Mouse (Mus musculus) T-cell, adult 2 months (primary cell): ENCODE data around the gene Zfyve21.

Experiments used
- DNase-seq: peaks from one replicate; pipeline ENCODE4 v3.0.0; 2022; ENCODE audit warnings: low spot score

Gene Zfyve21

DNA sequence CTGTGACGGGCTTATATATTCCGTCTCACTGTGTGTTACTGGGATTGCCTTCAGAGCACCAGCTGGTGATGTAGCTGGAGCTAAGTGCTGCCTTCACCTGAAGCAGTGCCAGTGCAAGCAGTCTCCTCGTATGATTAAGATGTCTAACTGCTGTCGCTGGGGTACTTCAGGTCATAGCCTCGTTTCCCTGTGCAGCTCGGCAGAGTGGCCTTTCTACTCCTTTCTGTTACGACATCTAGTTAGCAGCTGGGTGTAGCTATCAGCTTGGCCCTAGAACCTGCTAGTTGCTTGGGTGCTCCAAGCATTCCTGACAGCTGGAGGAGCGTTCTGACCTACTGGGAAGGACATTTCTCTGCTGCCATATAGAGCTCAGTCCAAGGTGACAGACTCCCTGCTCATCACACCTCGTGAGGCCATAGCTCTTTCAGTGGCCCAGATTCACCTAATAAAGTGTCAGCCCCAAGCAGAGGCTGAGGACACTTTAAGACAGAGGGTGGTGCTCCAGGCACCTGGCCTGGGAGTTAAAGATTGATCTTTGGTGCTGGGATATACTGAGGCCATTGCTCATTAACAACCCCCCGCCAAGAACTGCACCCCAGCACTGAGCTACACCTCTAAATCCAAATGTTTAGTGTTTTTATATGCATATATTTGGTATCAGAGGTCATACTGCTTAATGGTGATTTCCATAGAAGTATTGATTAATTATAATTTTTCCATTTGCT, 13.3 kb upstream of the Zfyve21 start:
- DNase-seq = no peak

DNA sequence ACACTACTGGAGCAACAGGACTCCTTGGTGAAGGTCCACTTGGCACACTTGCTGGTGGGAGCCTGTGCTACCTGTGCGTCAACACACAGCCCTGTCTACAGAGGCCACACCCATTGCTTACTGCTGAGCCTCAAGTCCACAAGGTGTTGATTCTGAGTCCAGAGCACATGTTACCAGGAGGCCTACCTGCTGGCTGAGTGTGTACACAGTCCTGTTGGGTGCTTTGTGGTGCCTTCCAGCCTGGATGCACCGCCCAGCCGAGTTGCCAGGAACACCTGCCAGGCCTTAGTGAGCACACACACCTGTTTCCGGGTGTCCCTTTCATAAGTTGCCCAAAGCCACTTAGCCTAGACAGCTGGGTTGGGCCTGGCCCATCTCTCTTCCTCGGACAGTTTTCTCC, 10.4 kb upstream of the Zfyve21 start:
- DNase-seq = no peak

DNA sequence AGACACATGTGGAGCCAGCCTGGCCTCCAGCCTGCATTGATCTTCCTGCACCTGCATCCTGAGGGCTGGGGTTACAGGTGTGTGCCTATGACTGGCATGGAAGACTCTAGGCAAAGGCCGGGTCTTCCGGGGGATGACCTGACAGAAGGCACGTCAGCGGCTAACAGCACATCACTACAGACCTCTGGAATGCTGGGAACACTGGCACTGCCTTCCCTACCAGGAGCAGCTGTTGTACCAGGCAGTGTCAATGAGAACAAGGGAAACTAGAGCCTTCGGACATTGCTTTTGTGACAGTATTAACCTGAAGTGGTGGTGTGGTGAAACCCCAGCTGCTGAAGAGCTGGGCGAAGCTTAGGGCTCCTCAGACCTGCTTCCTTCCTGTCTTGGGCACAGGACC, 5.2 kb upstream of the Zfyve21 start:
- DNase-seq = no peak

DNA sequence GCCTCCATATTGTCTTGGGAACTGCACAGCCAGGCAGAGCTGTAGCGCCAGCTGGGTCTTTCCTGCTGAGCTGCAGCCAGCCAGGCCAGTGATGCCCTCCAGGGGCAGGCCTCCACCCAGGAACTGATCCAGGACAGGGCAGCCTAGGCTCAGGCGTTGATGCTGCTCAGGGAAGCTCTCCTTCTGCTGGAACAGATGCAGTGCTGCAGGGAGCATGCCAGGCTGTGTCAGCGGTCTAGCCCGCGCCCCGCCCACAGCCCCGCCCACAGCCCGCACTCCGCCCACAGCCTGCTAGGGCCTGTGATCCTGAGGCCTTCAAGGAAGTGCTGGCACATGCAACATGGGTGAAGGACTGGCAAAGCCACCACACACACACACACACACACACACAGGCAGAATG, 4.2 kb upstream of the Zfyve21 start:
- DNase-seq = peak; percentile 57

DNA sequence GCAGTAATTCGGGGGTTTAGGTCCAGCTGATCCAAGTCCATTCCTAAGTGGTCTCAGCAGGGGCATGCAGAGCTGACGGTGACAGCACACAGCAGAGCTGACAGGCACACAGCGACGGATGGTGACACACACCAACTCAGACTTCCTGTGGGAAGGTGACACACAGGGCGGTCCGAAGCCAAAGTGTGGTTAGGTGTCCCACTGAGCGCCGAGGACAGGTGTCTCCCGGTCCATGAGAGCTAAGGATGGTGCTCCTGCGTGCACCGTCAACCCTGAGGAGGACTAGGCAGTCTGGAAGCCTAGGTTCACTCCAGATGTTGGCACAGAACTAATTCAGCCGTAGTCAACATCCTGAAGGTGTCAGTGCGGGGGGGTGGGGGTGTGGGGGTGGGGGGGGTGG, 1.9 kb upstream of the Zfyve21 start:
- no peak for DNase-seq

DNA sequence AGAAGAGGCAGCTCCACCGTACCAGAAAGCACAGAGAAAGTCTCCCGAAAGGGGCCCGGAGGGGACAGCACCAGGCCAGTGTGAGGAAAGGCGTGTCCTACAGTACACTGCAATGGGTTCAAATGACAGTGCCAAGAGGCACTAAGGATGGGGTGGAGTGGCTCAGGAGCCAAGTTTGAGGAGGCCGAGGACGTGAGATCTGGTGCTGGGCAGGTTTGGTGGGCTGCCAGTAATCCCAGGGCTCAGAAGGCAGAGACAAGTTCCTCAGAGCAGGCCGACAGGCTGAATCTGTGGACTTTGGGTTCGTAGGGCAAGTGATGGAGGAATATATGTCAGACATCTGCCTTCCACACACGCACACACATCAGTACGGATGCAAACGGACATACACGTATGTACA, 1.4 kb upstream of the Zfyve21 start:
- DNase-seq = no peak

DNA sequence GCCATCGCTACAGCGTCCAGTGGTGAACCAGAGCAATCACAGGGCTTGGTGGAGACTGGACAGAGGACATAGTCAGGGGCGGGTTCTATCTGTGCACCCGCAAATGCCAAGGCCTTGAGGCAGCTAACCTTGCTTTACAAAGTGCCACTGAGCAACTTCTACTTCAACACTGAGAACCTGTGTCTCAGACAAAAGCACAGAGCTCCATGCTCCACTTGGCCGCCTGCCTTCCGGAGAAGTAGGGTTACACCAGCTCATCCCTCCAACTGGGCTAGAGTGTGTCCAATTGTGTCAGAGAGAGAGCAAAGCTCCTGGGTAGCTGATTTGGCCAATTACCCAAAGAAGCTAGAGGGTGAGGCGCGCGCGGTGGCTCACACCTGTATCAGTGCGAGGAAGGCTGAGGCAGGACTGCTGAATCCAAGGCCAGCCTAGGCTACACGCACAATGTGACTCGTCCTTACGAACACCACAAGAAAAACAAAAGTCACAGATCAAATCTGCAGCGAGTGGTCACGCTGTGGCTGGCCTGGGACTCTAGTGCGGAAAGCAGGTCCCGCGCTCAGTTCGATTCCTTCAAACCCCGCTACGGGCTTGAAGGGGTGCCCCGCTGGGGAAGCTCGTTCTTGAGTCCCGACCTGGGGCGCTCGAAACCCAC, 732 bp upstream of the Zfyve21 start:
- no peak for DNase-seq

DNA sequence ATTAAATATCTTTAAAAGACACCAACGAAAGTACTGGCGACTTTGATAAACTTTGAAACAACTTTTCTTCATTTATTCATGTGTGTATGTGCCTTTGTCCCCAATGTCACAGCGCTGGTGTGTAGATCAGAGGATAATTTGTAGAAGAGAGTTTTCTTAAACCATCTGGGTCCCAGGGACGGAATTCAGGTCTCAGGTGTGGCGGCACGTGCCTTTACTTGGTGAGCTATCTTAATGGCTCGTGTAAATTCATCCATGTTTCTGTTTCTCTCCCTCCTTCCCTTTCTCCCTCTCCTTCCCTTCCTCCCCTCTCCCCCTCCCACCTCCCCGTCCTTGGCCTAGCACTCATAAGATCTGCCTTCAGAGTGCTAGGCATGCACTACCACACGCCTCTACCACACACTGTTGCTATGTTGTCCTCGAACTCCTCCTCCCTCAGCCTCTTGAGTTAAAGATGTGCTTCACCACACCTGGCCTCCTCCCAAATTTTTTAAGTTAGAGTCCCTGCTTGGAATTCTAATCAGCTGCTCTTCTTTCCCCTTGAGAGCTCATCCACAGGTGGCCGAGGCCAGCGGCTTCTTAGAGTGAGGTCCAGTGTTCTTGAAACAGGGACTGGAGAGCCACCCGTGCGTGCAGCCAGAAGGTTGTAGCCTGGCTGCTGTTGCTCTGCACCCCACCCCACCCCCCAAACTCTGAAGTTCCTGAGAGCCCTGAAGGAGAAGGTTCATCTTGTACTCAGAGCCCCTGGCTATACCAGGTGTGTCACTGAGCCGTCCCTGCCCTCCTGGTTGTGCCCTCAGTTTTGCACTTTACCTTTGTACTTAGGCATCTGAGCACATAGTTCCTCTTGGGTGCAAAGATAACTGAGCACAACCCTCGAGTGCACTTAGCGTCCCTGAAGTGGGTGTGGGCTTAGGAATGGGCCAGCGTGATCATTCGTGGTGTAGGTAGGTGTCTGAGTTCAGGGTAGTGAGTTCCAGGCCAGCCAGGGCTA, 1.1 kb downstream of the Zfyve21 start:
- DNase-seq = no peak

DNA sequence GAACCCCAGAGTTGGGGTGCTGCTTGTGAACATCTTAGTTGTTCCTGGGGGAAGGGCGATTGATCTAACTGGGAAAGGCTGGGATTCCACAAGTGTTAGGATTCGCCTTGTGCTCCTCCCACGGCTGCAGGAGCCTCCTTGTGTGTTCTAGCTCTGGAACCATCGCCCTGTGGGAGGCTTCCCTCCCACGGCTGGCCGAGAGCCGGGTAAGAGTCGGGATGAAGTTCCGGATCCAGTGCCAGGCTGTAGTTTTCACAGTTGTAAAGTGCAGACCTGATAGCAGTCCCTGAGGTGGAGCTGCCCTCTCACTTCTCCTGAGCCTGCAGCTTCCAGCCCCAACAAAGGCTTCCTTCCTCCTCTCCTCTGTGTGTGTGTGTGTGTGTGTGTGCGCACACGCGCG, 2.6 kb downstream of the Zfyve21 start:
- DNase-seq = no peak

DNA sequence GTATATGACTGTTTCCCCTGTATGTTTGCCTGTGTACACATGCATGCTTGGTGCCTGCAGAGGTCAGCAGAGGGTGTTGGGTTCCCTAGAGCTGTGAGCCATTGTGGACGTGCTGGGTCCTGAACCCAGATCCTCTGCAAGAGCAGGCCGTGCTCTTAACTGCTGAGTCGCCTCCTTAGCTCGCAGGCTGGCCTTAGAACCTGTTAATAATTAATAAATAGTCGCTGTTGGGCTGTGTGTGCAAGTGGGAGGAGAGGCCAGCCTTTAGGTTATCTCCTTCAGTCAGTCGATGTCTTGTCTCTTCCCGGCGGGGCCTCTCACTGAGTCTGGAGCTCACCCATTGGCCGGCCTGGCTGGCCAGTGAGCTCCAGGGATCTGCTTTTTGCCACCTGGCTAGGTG, 3.0 kb downstream of the Zfyve21 start:
- no peak for DNase-seq

DNA sequence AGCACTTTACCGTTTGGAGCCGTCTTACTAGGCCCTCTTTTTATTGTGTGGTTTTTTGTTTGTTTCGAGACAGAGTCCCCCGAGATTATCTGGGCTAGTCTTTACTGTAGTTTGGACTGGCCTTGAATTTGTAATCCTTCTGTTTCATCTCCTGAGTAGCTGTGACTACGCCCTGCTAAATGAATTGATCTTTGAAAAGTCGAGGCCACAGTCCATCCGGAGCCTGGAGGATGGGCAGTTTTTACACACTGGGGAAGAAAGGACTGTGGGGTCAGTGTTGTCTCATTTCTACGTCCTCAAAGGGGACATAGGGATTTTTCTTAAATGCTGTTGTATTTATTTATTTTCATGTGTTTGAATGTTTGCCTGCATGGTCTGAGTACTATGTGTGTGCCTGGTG, 4.0 kb downstream of the Zfyve21 start:
- no peak for DNase-seq

DNA sequence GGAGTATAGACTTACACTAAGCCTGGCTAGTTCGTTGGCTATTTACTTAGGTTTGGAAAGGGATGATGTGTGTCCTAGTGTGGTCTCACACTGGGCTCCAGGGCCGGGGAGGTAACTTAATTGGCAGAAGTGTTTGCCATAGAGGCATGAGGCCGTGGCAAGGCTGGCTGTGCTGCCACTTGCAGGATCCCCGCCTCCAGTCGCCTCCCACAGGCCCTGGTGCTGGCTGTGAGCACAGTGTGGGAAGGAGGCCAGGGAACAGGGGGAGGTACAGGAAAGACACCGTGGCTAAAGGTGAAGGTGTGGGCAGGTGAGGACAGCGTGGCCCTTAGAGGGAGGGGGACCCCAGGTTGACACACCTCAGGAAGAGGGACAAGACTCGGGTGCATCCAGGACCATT, 6.0 kb downstream of the Zfyve21 start:
- no peak for DNase-seq

DNA sequence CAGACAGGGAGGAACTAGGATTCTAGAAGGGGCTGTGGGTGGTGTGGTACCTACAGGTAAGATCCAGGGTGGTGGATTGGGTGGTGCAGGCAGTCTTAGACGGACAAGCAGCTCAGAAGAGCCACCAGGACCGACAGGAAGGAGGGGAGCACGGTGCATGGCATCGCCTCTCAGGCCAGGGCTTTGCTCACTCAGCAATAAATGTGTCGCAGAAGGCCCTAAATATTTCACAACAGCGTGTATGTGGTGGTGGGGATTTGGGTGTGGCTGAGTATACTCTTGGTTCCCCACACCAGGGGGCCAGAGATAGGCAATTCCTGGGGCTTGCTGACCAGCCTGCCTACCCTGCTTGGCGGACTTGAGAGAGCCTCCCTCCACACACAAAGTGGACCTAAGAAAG, 6.7 kb downstream of the Zfyve21 start:
- DNase-seq = no peak

DNA sequence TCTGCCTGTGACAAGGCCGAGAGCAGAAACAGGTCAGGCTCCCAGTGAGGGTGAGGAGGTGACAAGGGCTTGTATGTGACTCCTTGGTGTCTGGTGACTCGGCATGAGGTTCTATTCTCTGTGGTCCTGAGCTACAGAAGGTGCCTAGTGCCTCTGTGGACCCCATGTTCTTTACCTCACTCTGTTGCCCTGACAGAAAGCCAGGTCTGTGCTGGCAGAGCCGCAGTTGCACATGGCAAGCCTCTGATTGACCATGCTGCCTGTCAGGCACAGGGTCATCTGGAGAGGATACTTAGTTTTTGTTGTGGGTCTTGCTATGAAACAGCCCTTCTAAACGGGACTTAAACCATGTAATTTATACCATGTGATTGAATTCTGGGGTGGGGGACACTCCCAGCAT, 8.0 kb downstream of the Zfyve21 start:
- no peak for DNase-seq

DNA sequence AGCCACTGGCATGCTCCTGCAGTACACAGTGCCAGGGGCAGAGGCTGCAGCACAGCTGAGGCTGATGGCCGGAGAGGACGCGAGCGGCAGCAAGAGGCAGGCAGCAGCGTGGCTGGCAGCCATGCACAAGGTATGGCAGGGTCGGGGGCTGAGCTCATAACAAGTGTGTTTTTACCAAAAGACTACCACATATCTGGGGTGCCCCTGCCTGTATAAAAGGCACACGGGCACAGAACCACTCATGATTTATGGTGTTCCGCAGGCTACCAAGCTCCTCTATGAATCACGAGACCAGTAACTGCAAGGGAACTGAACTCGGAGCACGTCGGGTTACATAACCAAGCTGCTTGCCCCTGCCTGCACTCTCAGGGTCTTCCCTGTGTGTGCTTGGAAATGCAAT, 13.6 kb downstream of the Zfyve21 start:
- DNase-seq = no peak

DNA sequence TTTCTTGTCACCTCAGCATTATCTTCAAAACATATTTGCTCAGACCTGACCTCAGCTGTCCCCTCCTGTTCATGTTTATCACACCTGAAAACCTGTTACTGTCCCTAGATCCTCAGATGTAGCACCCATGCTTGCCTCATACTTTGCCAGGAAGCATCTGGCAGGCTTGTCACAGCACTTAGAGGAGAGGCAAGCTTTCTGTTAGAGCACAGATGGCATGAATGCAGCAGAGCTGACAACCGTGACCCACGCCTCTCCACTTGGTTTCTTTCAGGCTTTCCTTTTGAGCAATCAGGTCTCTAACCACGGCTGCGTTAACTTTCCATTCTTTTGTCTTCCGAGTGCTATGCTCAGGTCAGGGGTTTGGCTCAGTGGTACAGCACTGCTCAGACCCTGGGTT, 15.5 kb downstream of the Zfyve21 start:
- no peak for DNase-seq

DNA sequence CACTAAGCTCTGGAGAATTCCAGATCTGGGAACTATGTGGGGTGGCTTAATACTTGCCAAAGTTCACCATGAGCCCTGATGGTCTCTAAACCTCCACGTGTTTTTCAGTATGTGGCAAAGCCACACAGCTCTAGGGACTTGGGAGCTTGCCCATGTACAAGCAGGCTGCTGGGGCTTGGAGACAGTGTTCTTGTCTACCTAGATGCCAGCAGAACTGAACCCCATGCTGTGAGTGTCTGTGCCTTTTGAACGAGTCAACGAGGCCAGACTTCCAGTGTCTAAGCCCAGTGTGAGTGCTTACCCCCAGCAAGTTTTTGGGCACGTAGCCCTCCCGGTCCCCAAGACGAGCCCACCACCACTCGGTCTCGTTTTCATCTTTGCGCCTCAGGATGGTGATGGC, 16.0 kb downstream of the Zfyve21 start:
- DNase-seq = no peak

DNA sequence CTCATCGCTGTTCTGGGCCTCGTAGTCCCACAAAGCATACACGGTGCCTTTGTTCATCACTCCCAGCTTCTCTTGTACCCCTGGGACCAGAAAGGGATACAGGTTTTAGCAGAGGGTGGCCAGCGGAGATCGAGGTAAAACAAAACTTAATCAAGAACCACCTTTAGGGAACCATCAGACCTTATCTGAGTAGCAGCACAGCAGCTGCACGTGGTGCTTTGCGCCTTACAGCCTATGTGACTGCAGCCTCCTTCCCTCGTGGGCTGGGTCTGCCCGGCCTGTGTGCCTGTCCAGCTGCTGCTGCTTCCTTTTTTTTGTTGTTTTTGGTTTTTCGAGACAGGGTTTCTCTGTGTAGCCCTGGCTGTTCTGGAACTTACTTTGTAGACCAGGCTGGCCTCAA, 16.4 kb downstream of the Zfyve21 start:
- DNase-seq = no peak

DNA sequence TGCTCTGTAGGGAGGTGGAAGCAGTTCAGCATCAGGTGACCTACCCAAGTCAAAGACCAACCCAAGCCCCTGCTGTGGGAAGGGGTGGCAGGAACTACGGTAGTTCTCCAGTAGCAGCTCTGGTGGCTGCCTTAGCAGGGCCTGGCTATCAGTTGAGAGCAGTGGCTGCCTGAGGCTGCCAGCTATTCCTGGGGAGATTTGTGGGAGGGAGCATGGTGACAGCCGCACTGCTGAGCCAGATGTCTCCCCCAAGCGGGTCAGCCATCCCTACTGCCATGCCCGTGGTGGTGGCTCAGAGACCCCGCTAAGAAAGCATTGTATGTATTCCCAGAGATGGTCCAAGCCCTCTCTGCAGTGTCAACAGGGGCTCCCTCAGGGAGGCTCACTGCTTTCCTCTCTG, 18.7 kb downstream of the Zfyve21 start:
- DNase-seq = no peak

DNA sequence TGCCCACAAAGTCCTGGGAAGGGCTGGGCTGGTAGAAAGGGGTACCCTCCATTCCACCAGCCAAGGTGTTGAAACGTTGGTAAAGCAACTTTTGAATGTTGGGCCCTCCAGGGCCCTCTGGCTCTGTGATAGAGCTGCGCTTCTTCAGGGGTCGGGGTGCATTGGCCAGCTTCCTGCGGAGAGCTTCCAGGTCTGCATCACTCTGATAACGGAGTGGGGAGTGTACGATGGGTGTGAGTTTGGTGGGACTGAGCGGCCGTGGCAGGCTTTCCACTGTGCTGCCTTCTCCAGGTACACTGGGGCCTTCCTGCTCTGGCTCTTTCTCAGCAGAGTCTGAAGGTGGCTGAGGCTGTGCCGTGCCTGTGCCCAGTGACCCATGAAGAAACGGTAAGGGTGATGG, 19.5 kb downstream of the Zfyve21 start:
- DNase-seq = no peak

DNA sequence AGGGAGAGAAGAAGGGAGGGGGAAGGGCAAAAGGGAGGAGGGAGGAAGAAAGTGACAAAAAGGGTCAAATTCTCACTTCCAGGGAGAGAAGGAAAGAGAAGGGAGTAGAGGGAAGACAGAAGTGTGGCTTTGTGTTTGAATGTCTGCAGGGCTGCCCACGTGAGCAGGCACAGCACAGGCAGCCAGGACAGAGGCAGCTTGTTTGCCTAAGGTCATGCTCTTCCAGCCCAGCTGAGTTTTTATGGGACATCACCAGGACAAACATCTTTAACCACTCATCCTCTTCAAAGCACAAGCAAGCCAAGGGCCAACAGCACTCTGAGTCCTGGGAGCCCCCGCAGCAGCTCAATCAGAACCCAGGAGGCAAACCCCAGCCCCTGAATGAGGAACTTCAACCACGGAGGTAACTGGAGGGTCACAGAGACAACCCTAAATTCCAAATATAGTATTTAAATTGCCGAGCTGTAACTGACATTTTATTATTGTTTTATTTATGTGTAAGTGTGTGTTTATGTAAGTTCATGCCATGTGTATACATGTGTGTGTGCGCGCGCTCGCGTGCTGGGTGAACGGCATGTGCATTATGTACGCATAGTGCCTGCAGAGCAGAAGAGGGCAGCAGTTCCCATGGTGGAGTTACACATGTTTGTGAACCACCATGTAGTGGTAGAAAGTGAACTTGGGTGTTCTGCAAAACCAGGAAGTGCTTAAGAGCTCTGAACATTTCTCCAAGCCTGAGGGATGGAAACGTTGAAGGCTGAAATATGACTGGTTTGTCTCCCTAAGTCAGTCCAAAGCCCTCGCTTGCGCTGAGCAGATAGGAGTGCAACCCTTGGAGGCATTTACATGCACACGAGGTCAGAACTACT, 28.8 kb downstream of the Zfyve21 start:
- no peak for DNase-seq

DNA sequence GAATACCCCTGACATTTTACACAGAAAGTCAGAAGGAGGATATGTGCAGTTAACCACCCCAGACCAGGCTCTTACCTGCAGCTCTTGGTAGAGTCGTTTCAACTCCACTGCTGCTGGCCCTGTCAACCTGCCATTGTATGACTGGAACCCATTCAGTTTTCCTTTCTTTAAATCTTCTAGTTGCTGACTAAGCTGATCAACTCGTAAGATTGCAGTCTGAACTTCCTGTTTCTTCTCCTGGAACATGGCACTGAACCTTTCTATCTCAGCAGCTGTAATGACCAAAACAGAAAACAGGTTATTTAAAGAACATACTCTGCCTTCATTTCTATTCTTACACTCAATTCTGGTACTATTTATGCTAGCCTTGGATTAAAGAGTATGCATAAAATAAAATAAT, 29.5 kb downstream of the Zfyve21 start:
- no peak for DNase-seq
